Mouse (Mus musculus) heart, postnatal 10 days (tissue): ENCODE data around the gene Sema5a. TPM values are rescaled to one million over a fixed set of nuclear protein-coding genes. Genes with fewer than 3 reads are reported as not detected.

Experiments used
- DNase-seq, 2 experiments: peaks; one replicate each; pipeline ENCODE4 v3.0.0; 2021
- intact Hi-C: fragments of 180-260 bp; cut with DNase I; formaldehyde crosslinking; loops from one replicate; pipeline ENCODE4 v1.15.1; 2025
- total RNA-seq, 2 experiments: library from RNA; stranded (reverse); gene quantifications; 2 replicates each; pipeline ENCODE4 v1.2.3; 2021

Sema5a gene
- total RNA-seq, 2 experiments from 2014 or later = 22.4 to 25.0 TPM

- intact Hi-C loops = no loop called here
- no peak for DNase-seq
These were observed 273.3 kb downstream of the Sema5a start for GRCm38 (mm10) chr15:32517954-32518353.

- DNase-seq = peak; percentile 43 to 44
These were observed 287.9 kb downstream of the Sema5a start for GRCm38 (mm10) chr15:32532539-32532938.

GRCm38 (mm10) chr15:32533541-32534080 lies 289.0 kb downstream of the Sema5a start:
- intact Hi-C loops = no loop called here
- no peak for DNase-seq

More at GRCm38 (mm10) chr15:32532539-32532938, 287.9 kb downstream of the Sema5a start:
- intact Hi-C loops = no loop called here

GRCm38 (mm10) chr15:32536755-32537503 lies 292.3 kb downstream of the Sema5a start:
- intact Hi-C loops = no loop called here
- no peak for DNase-seq

GRCm38 (mm10) chr15:32537504-32537792 lies 292.8 kb downstream of the Sema5a start:
- no peak for DNase-seq
- intact Hi-C loops = no loop called here

- intact Hi-C loops = no loop called here
These were observed 293.5 kb downstream of the Sema5a start for GRCm38 (mm10) chr15:32538092-32538491.

GRCm38 (mm10) chr15:32542746-32543145 lies 298.1 kb downstream of the Sema5a start:
- intact Hi-C loops = no loop called here
- DNase-seq = no peak

More at GRCm38 (mm10) chr15:32538092-32538491, 293.5 kb downstream of the Sema5a start:
- DNase-seq = no peak

- intact Hi-C loops = no loop called here
- DNase-seq = no peak
These were observed 298.6 kb downstream of the Sema5a start for GRCm38 (mm10) chr15:32543181-32543580.

GRCm38 (mm10) chr15:32545455-32545854 lies 300.8 kb downstream of the Sema5a start:
- intact Hi-C loops = no loop called here
- no peak for DNase-seq

- DNase-seq = no peak
- intact Hi-C loops = no loop called here
These were observed 302.1 kb downstream of the Sema5a start for GRCm38 (mm10) chr15:32546746-32547145.

GRCm38 (mm10) chr15:32558925-32559324 lies 314.3 kb downstream of the Sema5a start:
- intact Hi-C loops = no loop called here
- DNase-seq = no peak

GRCm38 (mm10) chr15:32562600-32562999 lies 318.0 kb downstream of the Sema5a start:
- peak in 1 of 2 experiments; percentile 12 for DNase-seq
- intact Hi-C loops = no loop called here

- intact Hi-C loops = loop anchor here (1.0 to 5.0 kb wide), 4 partner anchors 131 to 556 kb away; no protein-coding TSS in a partner anchor
- DNase-seq = peak; percentile 26 to 44
These were observed 323.7 kb downstream of the Sema5a start for GRCm38 (mm10) chr15:32568181-32568857.

- DNase-seq = no peak
- intact Hi-C loops = loop anchor here (1.0 to 5.0 kb wide), 4 partner anchors 132 to 557 kb away; no protein-coding TSS in a partner anchor
These were observed 324.3 kb downstream of the Sema5a start for GRCm38 (mm10) chr15:32568858-32569387.

GRCm38 (mm10) chr15:32574327-32574726 lies 329.7 kb downstream of the Sema5a start:
- intact Hi-C loops = no loop called here
- no peak for DNase-seq

GRCm38 (mm10) chr15:32575212-32575611 lies 330.6 kb downstream of the Sema5a start:
- no peak for DNase-seq
- intact Hi-C loops = no loop called here

GRCm38 (mm10) chr15:32579351-32579750 lies 334.7 kb downstream of the Sema5a start:
- peak; percentile 15 to 16 for DNase-seq
- intact Hi-C loops = no loop called here

- no peak for DNase-seq
- intact Hi-C loops = no loop called here
These were observed 346.0 kb downstream of the Sema5a start for GRCm38 (mm10) chr15:32590641-32591040.

- DNase-seq = no peak
- intact Hi-C loops = no loop called here
These were observed 349.1 kb downstream of the Sema5a start for GRCm38 (mm10) chr15:32593746-32594145.

- intact Hi-C loops = no loop called here
These were observed 352.0 kb downstream of the Sema5a start for GRCm38 (mm10) chr15:32596574-32596973.

GRCm38 (mm10) chr15:32597189-32597588 lies 352.6 kb downstream of the Sema5a start:
- intact Hi-C loops = no loop called here
- DNase-seq = no peak

More at GRCm38 (mm10) chr15:32596574-32596973, 352.0 kb downstream of the Sema5a start:
- DNase-seq = no peak
